Mouse (Mus musculus) left cerebral cortex, adult 9 months (tissue): ENCODE data around the gene Csrp2.

Experiments
- DNase-seq, 2 experiments: peaks; one replicate each; pipeline ENCODE4 v3.0.0; 2022; ENCODE audit warnings: low spot score in 2 of 2

The Csrp2 gene

DNA sequence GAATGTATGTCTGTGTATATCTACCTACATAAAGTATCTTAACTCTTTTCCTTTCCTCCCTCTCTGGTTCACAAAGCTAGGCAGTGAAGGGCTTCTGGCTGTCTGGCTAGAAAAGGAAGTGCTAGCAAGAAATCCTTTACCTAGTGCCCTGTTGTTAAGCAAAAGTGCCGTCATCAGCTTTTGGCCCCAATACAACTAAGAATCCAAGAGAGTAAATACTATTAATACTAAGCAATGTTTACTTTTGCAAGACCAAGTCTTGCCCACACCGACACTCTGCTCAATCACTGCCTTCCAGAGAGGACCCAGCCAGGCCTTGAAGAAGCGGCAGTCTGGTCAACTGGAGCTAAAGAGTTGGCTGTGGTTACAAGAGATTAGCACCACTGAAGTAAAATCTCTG lies 51.5 kb downstream of the Csrp2 start:
- no peak for DNase-seq

DNA sequence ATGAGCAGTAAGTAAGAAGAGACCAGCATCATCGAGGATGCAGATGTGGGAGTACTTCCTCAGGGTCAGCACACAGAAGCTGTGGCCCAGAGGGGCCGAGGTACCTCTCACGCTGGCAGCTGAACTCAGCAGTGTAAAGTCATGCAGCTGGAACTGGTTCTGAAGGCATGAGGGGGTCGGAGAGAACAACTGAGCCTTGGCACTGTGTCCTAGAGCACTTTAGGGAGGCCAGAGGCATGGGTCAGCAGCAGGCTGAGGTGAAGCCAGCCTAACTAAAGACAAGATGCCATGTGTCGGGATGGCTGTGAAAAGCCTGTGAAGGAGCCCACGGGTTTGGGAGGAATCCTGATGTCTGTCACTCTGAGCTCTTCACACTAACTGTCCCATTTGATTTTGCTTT lies 51.9 kb downstream of the Csrp2 start:
- DNase-seq = no peak

DNA sequence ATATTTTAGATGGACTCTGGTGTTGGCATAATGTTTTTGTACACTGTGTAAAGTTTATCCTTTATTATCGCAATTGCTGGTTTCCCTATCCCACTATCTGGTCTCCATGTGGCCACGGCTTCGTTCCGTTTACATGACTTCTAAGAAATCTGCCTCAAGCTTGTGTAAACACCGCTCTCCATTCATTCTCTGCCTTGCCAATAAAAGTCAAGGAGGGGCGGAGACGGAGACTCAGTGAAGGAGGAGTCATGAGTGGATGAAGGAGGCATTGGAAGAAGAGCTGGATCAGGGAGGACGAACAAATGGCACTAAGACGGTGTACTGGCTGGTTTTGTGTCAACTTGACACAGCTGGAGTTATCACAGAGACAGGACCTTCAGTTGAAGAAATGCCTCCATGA lies 52.4 kb downstream of the Csrp2 start:
- DNase-seq = no peak

DNA sequence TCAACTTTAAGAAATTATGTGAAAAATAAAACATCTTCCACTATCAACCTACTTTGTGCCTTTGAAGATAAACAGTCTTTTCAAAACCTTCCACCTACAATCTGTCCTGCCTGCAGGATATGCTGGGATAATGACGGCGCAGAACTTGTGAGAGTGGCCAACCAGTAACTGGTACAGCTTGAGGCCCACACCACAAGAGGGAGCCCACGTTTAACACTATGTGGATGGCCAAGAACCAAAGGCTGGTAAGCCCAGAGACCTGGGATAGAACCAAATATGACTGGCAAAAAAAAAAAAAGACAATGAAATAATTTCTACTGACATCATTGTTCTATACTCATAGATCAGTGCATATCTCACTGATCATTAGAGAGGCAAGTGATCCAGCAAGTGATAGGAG lies 54.9 kb downstream of the Csrp2 start:
- peak in 1 of 2 experiments; percentile 58 for DNase-seq

DNA sequence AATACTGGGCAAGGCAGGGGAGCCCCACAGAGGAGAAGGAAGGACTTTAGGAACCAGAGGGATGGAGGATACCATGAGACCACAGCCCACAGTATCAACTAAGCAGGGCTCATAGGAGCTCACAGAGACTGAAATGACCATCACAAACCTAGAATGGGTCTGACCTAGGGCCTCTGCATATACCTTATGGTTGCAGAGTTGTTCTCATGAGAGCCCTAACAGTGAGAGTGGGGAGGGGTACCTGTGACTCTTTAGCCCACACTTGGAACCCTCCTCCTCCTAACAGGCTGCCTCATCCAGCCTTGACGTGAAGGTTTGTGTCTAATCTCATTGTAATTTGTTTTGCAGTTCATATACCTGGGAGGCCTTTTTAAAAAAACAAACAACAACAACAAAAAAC lies 55.3 kb downstream of the Csrp2 start:
- DNase-seq = no peak

DNA sequence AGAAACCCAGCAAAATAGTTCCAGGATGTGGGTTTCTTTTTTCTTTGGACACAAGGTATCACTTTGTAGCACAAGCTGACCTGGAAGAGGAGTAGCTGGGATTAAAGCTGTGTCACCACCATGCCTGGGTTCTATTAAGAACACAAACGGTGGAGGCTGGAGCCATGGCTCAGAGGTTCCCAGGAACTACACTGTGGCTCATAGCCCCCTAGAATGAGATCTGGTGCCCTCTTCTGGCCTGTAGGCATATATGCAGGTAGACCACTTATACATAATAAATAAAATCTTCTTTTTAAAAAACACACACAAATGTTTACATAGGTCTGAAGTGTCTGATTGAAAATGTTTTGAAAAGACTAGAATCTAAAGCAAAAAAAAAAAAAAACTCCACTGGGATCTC lies 56.5 kb downstream of the Csrp2 start:
- no peak for DNase-seq

DNA sequence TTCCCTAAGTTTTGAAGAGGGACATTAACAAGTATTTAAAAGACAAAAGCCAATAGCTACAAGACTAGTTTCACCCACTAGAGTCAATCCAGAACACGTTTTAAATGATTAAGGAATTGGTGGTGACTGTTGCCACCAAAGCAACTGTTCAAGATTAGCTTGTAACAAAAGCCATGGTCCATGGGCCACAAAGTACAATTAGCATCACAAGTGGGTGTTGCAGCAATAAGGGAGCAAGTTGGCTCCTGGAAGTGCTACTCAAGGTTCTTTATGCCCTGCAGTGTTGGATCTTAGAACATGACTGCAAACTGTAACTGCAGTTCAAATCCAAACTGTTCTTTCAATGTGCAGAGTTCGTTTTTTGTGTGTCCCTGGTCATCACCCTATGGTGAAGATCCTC lies 57.8 kb downstream of the Csrp2 start:
- no peak for DNase-seq

DNA sequence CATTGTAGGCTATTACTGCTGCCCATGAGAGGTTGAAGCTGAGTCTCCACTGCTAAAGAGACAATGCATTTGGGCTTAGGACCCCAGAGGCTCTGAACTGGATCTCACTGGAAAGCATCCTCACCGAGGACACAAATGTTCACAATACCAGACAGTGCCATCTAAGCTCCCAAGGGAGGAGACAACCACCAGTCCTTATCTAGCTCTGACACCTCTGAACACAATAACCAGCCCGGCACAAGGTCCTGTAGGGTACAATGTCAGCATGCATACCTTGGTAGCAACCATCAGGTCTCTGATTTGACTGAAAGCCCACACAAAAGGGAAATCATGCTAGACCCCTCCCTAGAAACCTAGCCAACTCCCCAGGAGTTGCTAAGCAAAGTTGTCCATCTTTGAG lies 59.8 kb downstream of the Csrp2 start:
- DNase-seq = no peak

DNA sequence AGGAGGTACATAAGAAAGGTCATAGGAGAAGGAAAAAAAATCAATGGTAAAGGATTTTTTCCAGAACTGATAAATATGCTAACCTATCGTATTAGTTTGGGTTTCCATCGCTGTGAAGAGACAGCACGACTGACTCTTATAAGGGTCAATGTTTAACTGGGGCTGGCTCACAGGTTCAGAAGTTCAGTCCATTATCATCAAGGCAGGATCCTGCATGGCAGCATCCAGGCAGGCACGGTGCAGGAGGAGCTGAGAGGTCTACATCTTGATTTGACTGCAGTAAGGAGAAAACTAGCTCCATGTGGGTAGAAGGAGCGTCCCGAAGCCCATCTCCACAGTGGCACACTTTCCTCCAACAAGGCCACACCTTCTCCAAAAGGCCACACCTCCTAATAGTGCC lies 60.9 kb downstream of the Csrp2 start:
- no peak for DNase-seq

DNA sequence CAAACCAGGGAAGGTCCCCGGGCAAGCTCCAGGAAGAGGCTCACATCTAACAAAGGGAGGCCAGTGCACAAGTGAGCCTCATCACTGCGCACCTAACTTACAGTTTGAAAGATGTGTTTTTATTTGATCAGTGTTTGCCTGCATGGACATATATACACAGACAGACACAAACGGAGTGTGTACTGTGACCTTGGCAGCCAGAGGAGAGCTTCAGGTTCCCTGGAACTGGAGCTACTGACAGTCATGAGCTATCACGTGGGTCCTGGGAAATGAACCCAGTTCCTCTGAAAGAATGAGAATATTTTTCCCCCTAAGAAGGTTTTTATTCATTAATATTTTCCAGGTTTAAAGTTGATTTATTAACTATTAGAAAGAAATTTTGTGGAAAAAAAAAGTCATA lies 63.2 kb downstream of the Csrp2 start:
- DNase-seq = no peak

DNA sequence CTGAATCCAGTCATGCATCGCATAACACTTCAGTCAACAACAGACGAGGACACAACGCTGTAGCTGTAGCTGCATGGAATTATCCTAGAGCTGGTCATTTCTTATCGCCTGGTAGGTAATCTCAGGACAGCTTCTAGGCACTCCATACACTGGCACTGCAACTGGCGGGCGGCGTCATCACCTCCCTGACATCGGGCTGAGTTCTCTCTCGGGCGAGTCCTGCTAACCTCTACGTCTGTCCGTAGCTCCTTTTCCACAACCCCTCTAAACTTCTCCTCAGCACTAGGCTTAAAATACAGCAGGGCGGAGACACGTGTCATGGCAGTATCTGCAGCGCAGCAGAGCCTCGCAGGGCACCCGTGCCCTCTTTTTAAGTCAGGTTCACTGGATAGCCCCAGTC lies 67.1 kb downstream of the Csrp2 start:
- no peak for DNase-seq
